Mouse (Mus musculus) layer of hippocampus, postnatal 14 days (tissue): ENCODE results near the gene Cdh5. TPM values are rescaled to one million over a fixed set of nuclear protein-coding genes. Genes with fewer than 3 reads are reported as not detected.
A peak's percentile ranks its signal among the peaks of the same experiment; 100 is the strongest.
"Not testable (repeated sequence)": the region's sequence is repeated elsewhere in the genome, so short reads cannot be mapped to it uniquely, and the experiment has no call there.

ENCODE experiments used
- DNase-seq, 2 experiments: peaks; one replicate each; pipeline ENCODE4 v3.0.0; 2021 to 2022; ENCODE audit warnings: low spot score in 2 of 2, mixed read lengths in 1 of 2
- total RNA-seq, 2 experiments: library from RNA; stranded (reverse); gene quantifications; 2 replicates each; pipeline ENCODE4 v1.2.3; 2021

The Cdh5 gene
- total RNA-seq, 2 experiments from 2014 or later, result 12.4 to 14.9 TPM

DNA sequence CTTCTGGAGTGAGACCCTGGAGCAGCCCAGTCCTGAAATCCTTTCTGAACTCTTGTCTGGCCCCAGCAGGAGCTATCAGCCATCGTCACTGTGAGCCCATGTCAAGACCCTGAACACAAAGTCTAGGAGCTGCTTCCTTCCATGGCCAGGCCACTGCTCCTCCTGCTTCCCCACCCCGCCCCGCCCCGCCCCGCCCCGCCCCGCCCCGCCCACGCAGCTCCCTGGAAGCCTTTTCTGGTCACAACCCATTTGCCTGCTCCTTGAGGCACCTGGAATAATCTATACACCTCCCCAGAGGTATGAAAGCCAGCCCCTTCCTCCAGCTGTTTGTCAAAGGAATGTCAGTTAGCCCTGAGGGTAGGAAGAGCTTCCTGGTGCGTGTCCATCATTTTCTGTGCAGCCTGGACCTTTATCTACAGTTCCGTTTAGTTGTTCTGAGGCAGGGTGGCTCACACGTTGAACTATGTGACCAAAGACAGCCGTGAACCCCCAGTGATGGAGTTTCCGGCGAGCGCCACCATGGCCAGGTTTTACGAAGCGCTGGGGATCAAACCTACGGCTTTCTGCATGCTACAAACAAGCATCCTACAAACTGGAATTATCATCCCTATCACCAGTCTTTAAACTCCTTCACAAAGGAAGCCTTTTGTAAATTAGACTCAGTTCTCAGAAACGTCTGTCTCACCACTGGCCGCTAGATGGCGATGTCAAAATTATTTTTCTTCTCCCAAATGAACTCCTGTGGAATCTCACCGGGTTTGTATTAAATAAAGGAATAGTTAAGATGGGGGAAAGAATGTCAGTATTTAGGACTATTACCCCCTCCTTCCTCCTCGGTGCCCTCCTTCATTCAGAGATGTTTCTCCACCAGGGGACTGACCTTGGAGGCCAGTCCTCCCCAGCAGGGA lies 10.2 kb upstream of the Cdh5 start:
- DNase-seq, result peak; percentile 34 to 50

DNA sequence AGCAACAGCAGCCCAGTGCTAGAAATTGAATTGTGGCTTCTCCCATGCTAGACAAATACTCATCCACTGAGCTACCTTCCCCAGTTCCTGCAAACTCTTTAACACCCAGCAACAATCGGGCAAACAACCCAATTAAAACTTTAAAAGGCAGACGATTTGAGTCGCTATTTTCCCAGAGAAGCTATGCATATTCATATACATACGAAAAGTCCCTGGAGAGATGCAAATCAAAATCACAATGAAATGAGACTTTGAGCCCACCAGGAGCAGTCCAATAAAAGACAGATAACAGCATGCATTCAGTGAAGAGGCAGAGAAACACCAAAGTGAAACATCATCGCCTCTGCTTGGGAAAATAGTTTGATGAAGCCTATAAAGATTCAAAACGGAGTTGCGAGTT lies 8.1 kb upstream of the Cdh5 start:
- no peak for DNase-seq

- no peak for DNase-seq
These were observed 5.8 kb upstream of the Cdh5 start for GRCm38 (mm10) chr8:104095595-104095994.

DNA sequence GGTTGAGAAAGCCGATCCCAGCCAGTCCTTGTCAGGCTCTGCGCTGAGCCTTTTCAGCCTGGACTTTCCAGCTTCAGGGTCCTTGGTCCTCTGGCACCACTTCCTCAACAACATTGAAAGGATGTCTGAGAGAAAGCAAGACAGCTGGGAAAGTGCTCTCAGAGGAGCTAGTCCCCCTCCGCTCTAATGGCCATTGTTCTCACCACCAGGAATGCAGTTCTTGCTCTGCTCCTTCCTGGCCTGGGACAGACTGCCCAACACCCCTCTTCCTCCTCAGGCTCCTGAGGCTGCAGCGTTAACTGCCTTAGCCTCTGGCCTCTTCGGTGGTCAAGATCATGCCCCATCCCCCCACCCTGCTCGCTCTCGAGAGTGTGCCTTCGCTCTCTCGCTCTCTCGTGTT lies 4.8 kb upstream of the Cdh5 start:
- no peak for DNase-seq

- DNase-seq, result peak in 1 of 2 experiments; percentile 33
These were observed 2.6 kb upstream of the Cdh5 start for GRCm38 (mm10) chr8:104098671-104099346.

GRCm38 (mm10) chr8:104099347-104100099 lies 1.9 kb upstream of the Cdh5 start:
- DNase-seq, result no peak

DNA sequence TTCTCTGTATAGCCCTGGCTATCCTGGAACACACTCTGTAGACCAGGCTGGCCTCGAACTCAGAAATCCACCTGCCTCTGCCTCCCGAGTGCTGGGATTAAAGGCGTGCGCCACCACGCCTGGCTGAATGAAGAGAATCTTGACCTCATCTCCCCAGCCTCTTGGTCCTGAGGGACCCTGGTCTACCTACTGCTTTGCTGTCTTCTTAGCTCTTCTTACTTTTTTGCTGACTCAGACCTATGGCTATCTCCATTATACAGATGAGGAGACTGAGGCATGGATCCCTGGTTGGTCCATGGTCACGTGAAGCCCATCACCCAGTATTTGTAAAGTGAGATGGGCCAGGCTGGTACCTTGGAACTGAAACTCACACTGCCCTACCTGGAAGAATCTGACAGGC lies 701 bp upstream of the Cdh5 start:
- not testable (repeated sequence) for DNase-seq

DNA sequence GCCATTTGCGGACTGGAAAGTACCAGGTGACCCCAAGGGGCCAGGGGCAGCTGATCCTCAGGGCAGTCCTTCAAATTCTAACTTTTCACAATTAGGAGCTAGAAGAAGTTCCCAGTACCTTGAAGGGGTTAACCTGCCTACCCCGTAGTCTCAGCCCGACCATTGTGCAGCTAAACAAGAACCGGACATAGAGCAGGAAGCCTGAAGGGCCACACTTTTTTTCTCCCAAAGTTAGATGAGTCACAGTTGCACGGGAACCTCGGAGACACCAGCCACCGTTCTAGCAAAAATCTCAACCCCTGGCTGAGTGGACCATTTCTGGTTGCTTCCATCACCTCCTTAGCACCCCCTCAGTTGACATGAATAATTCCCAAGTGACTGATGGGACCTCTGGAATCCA lies 2.0 kb downstream of the Cdh5 start:
- no peak for DNase-seq

DNA sequence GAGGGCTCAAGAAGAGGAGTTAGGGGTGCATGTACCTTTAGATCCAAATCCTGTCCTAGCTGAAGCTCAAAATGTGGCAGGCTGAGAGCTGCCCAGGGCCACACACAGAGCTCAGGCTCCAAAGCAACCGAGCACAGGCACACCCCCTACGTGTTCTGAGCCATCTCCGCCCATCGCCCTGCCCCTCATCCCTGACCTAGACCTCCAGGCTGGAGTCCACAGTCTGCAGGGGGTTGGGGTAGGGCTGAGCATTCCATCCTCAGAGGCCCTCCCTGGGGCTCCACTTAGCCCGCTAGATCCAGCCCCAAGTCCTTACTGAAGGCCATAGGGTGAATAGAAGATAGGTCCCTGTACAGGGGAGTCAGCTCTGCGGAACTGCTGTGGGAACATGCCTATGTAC lies 4.3 kb downstream of the Cdh5 start:
- DNase-seq, result no peak

DNA sequence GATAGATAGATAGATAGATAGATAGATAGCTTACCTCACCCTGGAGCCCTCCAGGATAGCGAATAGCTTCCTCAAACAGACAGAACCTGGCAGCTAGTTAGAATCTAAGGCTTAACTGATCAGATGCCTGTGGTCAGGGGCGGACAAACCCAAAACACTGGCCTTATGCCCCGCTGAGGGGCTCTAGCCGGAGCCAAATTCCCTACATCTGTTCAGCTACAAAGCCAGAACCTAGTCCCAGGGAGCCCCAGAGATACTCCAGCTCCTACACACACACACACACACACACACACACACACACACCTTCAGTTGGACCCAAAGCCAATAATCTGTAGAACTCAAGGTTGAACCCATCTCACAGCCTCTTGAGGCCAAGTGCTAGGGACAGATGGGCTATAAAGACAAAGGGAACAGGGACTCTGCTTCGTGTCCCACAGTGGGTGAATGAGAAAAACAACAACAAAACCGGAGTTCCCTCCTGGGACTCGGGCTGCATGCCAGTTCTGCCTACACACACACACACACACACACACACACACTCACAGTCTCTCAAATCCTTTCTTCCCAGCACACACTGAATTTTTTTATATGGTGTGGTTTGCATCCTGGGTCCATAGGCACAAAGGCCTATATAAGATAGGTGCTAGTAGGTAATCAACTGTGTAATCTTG lies 5.0 kb downstream of the Cdh5 start:
- DNase-seq, result no peak

DNA sequence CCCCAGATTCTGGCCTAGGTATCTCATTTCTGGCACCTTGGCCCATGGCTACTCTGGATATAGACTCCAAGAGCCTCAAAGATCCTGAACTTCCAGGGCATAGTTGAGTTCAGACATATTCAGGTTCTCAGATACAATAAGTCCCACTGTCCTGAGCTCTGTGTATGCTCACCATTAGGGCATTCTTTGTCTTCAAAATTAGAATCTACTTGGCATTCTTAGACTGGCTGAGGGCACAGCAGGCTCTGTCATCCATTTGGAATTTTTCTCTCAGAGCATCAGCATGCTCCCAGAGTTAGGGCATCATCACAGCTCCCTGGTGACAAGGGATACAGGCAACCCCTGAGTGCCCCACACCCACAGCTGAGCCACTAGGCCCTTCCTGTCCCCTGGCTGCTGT lies 5.7 kb downstream of the Cdh5 start:
- no peak for DNase-seq

DNA sequence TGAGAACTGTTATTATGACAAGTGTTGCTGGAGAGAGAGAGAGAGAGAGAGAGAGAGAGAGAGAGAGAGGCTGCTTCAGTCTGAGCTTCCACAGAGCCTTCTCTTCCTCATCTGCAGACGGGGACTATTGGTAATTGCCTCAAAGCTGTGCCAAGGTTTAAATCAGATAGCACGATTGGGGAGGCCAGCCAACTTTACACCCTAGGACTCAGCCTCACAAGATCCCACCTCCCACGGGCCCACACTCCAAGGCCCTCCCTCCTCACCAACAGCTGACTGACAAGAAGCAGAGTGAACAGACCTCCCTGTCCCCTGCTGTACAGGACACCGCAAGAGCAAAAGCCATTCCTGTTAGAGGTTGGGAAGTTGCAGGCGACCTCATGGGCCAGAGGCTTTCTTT lies 6.6 kb downstream of the Cdh5 start:
- DNase-seq, result no peak

GRCm38 (mm10) chr8:104110498-104111134 lies 9.2 kb downstream of the Cdh5 start:
- no peak for DNase-seq

DNA sequence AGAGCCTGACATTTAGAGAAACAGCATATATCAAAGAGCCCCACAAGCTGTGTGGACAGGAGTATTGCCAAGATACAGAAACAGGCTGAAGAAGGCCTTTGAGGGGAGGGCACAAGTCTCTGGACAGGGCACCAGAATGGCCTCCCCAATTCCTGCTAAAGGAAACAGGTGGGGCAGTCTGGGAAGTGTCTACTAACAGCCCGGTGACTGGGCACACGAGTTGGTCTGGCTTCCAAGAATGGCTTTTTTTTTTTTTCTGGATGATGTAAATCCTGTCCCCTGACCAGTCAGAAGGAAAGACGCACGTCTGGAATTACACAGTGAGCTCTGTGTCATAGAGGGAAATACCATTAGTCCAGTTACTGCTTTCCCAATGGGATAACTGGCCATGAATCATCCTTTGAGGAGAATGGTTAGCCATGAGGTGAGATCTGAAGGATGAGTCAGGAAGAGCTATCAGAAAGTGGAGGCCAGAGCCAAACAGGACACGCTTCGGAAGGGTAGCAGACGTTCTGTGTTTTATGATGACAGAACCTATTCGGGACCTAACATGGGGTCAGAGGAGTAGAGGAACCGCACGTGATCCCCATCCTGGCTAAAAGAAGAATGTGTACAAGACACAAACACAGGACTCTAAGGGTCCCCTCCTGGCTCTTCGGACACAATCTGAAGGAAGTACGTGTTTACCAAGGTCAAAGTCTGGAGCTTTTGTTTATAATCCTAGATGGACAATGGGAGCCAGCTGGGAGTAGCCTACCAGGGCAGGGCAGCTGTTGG lies 20.4 kb downstream of the Cdh5 start:
- DNase-seq, result no peak

GRCm38 (mm10) chr8:104123080-104123657 lies 21.7 kb downstream of the Cdh5 start:
- DNase-seq, result no peak

DNA sequence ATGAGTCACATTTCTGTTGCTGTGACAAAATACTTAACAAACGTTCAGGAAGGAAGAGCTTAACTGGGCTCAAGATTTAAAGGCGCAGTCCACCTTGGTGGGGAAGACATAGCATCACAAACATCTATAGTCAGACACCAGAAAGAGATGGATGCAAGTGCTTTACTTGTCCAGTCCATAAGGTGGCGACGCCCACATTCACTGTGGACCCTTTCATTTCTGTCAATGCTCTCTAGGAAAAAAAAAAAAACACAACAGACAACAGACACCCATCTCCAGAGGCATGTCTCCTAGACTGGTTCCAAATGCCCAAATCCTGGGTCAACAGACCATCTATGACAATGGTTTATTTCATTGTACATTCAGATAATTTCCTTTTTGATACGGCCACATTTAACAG lies 23.1 kb downstream of the Cdh5 start:
- no peak for DNase-seq

- DNase-seq, result peak; percentile 29 to 72
These were observed 25.9 kb downstream of the Cdh5 start for GRCm38 (mm10) chr8:104127160-104127883.

- no peak for DNase-seq
These were observed 29.5 kb downstream of the Cdh5 start for GRCm38 (mm10) chr8:104130916-104131315.

DNA sequence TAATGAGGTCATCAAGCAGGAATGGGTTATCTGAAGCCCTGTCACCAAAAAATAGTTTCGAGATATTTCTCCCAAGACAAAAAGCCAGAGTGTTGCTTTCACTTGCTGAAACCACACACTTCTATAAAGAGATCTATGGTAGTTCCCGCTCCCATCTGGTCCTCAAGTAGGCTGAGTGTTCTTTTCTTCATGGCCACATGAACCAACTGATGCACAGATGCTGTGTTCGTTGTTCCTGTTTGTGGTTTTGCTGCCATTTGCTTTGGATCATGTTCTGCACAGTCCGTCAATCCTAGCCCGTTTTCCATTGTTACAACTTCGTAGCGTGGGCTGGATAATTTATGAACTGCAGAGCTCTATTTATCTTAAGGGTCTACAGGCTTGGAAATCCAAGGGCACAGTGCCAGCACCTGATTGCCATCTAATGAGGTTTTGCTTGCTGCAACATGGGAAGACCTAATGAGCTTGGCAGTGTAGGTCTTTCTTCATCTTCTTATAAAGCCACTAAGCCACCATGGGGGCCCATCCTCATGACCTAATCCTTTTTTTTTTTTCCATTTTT lies 30.1 kb downstream of the Cdh5 start:
- no peak for DNase-seq
